In the genomic region with DNA sequence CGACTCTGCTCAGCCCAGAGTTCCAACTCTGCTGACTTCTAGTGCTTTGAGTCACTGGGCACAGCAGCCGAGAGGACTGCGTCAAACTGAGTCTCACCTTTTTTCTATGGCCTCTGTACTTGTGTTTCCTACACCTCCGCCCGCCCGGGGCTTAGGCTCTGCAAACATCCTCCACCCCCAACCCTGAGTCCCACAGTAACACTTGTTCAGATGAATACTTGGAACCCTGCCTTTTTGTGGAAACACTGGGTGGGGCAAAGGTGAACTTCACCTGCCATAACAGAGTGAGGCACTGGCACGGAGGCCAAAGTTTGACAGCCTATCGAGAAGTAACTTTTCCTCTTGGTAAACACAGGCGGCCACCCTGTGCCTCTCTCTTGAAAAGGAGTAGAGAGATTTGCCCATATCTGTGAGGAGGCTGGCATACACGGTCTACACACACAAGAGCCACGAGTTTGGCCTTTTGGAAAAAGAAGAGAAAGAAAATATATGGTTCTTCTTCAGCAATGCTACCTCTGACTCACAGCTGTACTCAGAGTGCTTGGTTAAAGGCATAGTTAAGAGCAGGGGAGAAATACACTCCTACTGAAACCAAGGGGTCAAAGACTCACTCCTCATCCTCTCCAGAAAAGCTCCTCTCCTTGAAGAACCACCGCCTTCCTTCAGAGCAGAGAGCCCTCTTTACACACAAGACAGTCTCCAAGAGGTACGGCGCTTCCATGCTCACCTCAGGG, we compare ENCODE assay signal across 10 mouse cellular contexts.
DNase-seq lines count a peak whose midpoint lies in the region; ATAC-seq lines count a peak whose summit lies in the region.
"Had no signal": no experiment of that assay in that cellular context is flagged by ENCODE, and none has a peak within 500 bp of the region (broad histone marks: within the 10 kb centered on the region; RNA-seq: fewer than 3 reads in every experiment).

No protein-coding gene starts in this region.

- no peaks in the 10 kb centered on the region; the same call in 1 of the 2 replicates for H3K27me3 ChIP-seq in embryonic facial prominence, embryonic 13.5 days
- H3K27me3 ChIP-seq in embryonic facial prominence, embryonic 10.5 days (replicated peaks; ENCODE audit: low read depth, poor library complexity, severe bottlenecking) = no peaks in the 10 kb centered on the region
- peaks cover 18% of the 10 kb centered on the region for H3K27me3 ChIP-seq in forebrain, embryonic 12.5 days

- WGBS in embryonic facial prominence, embryonic 13.5 days = 86% methylated on average over 14 of the region's 14 CpGs
- WGBS in embryonic facial prominence, embryonic 10.5 days = 85% methylated on average over 14 of the region's 14 CpGs
- 91% methylated on average over 14 of the region's 14 CpGs for WGBS in forebrain, embryonic 12.5 days

- no peaks in the 10 kb centered on the region for H3K36me3 ChIP-seq in embryonic facial prominence, embryonic 13.5 days
- no peaks in the 10 kb centered on the region for H3K36me3 ChIP-seq in embryonic facial prominence, embryonic 10.5 days (replicated peaks)
- no peaks in the 10 kb centered on the region for H3K36me3 ChIP-seq in forebrain, embryonic 12.5 days (replicated peaks)

- no peak for DNase-seq in embryonic facial prominence, embryonic 10.5 days (ENCODE audit: low spot score)
- peak; percentile 41 for DNase-seq in thymus, postnatal 14 days
- no peak for DNase-seq in thymus, postnatal 0 days (ENCODE audit: low spot score)
- peak; percentile 42 for DNase-seq in lung, postnatal 10 days
- DNase-seq: cerebellum, adult 18-20 months had no signal

- H3K9ac ChIP-seq in embryonic facial prominence, embryonic 13.5 days = no peak overlapping the region
- H3K9ac ChIP-seq in forebrain, embryonic 12.5 days = no peak overlapping the region

- no peak overlapping the region for H3K4me3 ChIP-seq in embryonic facial prominence, embryonic 13.5 days
- no peak overlapping the region for H3K4me3 ChIP-seq in embryonic facial prominence, embryonic 10.5 days
- no peak overlapping the region for H3K4me3 ChIP-seq in forebrain, embryonic 12.5 days (replicated peaks)

- H3K4me1 ChIP-seq in embryonic facial prominence, embryonic 13.5 days = peaks cover 28% of the 10 kb centered on the region
- peaks cover 43% of the 10 kb centered on the region for H3K4me1 ChIP-seq in embryonic facial prominence, embryonic 10.5 days
- peaks cover 17% of the 10 kb centered on the region for H3K4me1 ChIP-seq in forebrain, embryonic 12.5 days

- peak overlapping the region; percentile 18; the same call in 1 of the 2 replicates for H3K4me2 ChIP-seq in embryonic facial prominence, embryonic 13.5 days
- H3K4me2 ChIP-seq in forebrain, embryonic 12.5 days = no peak overlapping the region

- no peak for ATAC-seq in embryonic facial prominence, embryonic 13.5 days (ENCODE audit: insufficient number of reproducible peaks, insufficient read depth, low FRiP score, low TSS enrichment, low read depth)
- ATAC-seq in forebrain, embryonic 12.5 days (ENCODE audit: low FRiP score) = no peak
- ATAC-seq in erythroblast, adult 5-6 weeks (replicated peaks; ENCODE audit: low FRiP score, poor library complexity, severe bottlenecking) = no peak
- no peak for ATAC-seq in frontal cortex, adult (ENCODE audit: low TSS enrichment)
- ATAC-seq: forebrain, embryonic 16.5 days had no signal

- no peaks in the 10 kb centered on the region for H3K9me3 ChIP-seq in embryonic facial prominence, embryonic 13.5 days
- H3K9me3 ChIP-seq in embryonic facial prominence, embryonic 10.5 days = no peaks in the 10 kb centered on the region
- no peaks in the 10 kb centered on the region for H3K9me3 ChIP-seq in forebrain, embryonic 12.5 days

- no peak overlapping the region for H3K27ac ChIP-seq in embryonic facial prominence, embryonic 13.5 days
- no peak overlapping the region for H3K27ac ChIP-seq in embryonic facial prominence, embryonic 10.5 days (replicated peaks)
- H3K27ac ChIP-seq in forebrain, embryonic 12.5 days = no peak overlapping the region

Comparison
In these comparisons a context has a peak if more than half of its experiments do, and no peak if none do; other contexts are left out.
1. DNase-seq: peak in thymus, postnatal 14 days (single experiment) and lung, postnatal 10 days (single experiment); none in embryonic facial prominence, embryonic 10.5 days (single experiment) and thymus, postnatal 0 days (single experiment).